Mouse (Mus musculus): Measurements from ENCODE around the gene Tert. TPM values are rescaled to one million over a fixed set of nuclear protein-coding genes. Genes with fewer than 3 reads are reported as not detected.

The Tert gene
- polyA plus RNA-seq, 1 experiment from 2014 or later: 8.4 TPM

Other genes starting within 250 kb of the Tert start
- 44.5 and 49.1 TPM in 2 replicates for gene Lpcat1, start 159.7 kb upstream of the Tert start, polyA plus RNA-seq (2015; fragmentation: Nextera tagmentation; extraction: Ambion mirVana)
- 0.10 and 0.13 TPM in 2 replicates for gene Slc6a3, start 90.2 kb upstream of the Tert start, polyA plus RNA-seq (2015; fragmentation: Nextera tagmentation; extraction: Ambion mirVana)
- 123 and 133 TPM in 2 replicates for gene Clptm1l, start 22.9 kb upstream of the Tert start, polyA plus RNA-seq (2015; fragmentation: Nextera tagmentation; extraction: Ambion mirVana)
- gene Slc6a18, start 51.1 kb downstream of the Tert start, polyA plus RNA-seq (2015; fragmentation: Nextera tagmentation; extraction: Ambion mirVana): not detected in 2 replicates
- 0.51 TPM in 1 of 2 replicates, not detected in the other for gene Slc6a19, start 78.0 kb downstream of the Tert start, polyA plus RNA-seq (2015; fragmentation: Nextera tagmentation; extraction: Ambion mirVana)
- gene Slc12a7, start 106.2 kb downstream of the Tert start, polyA plus RNA-seq (2015; fragmentation: Nextera tagmentation; extraction: Ambion mirVana): 21.5 and 24.9 TPM in 2 replicates
- 40.6 and 44.9 TPM in 2 replicates for gene Nkd2, start 220.7 kb downstream of the Tert start, polyA plus RNA-seq (2015; fragmentation: Nextera tagmentation; extraction: Ambion mirVana)

Measured in embryonic facial prominence, embryonic 13.5 days (tissue).